Mouse (Mus musculus): ENCODE data around the gene Galk1. TPM values are rescaled to one million over a fixed set of nuclear protein-coding genes. Genes with fewer than 3 reads are reported as not detected.

Galk1 gene
- total and polyA plus RNA-seq, 2 experiments from 2014 or later: 44.0 to 47.7 TPM

- Histone ChIP-seq H3K36me3 (ENCODE audit: insufficient read depth, low read length) (peaks cover 24% of the 10 kb centered on the region), H3K27me3 (ENCODE audit: insufficient read depth, low read length) (peaks cover 5% of the 10 kb centered on the region), H3K4me2 (ENCODE audit: low read depth, low read length, poor library complexity, severe bottlenecking) (no peak overlapping the region), H3K9me3 (ENCODE audit: low read length) (no peaks in the 10 kb centered on the region), H3K9ac (replicated peaks; ENCODE audit: low read length, poor library complexity, severe bottlenecking) (no peak overlapping the region), H3K4me1 (ENCODE audit: insufficient read depth, low read length) (no peaks in the 10 kb centered on the region), H3K4me3 (ENCODE audit: low read depth, low read length) (no peak overlapping the region), H3K27ac (ENCODE audit: low read depth, low read length) (no peak overlapping the region)
- ATAC-seq (ENCODE audit: low FRiP score): no peak
- no peak for TF ChIP-seq CTCF (IDR thresholded peaks at IDR 0.05)
- WGBS: 68% methylated on average over 5 of the region's 5 CpGs
- DNase-seq (ENCODE audit: low spot score): no peak
These were observed 43.7 kb downstream of the Galk1 start for GRCm38 (mm10) chr11:115968731-115969405.

DNA sequence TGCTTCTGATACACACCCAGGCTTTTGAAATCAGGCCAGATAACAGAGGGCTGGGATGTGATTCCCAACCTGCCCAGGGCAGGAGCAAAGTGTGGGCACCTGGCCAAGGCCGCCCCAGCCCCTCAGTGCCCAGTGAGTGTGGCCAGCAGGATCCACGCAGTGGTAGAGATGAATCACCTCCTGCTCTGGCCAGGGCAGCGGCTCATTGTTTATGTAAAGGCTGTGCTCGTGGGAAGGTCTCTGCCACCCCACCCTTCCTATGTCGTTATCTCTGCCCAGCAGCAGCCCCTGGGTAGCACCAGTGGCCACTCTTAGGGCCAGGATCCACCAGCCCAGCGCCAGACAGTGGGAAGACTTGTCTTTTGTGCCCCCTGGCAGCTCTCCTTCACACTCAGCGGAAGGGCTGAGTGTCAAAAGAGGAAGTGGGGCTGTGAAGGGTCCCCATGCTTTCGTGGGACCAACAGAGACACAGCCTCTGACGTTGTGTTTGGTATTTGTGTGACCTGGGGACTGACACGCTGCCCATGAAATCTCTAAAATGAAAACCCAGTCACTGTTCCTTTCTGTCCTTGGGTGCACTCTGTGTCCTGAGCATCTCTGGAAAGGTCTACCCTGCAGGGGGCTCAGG, 47.4 kb downstream of the Galk1 start:
- no peaks in the 10 kb centered on the region for H3K4me1 ChIP-seq (ENCODE audit: insufficient read depth, low read length)
- no peaks in the 10 kb centered on the region for H3K9me3 ChIP-seq (ENCODE audit: low read length)
- peaks cover 53% of the 10 kb centered on the region for H3K36me3 ChIP-seq (ENCODE audit: insufficient read depth, low read length)
- no peak overlapping the region for H3K4me3 ChIP-seq (ENCODE audit: low read depth, low read length)
- ATAC-seq (ENCODE audit: low FRiP score): no peak
- H3K4me2 ChIP-seq (ENCODE audit: low read depth, low read length, poor library complexity, severe bottlenecking): no peak overlapping the region
- H3K27ac ChIP-seq (ENCODE audit: low read depth, low read length): no peak overlapping the region
- WGBS: 87% methylated on average over 10 of the region's 10 CpGs
- no peaks in the 10 kb centered on the region for H3K27me3 ChIP-seq (ENCODE audit: insufficient read depth, low read length)
- no peak for TF ChIP-seq CTCF (IDR thresholded peaks at IDR 0.05)
- DNase-seq (ENCODE audit: low spot score): no peak
- no peak overlapping the region for H3K9ac ChIP-seq (replicated peaks; ENCODE audit: low read length, poor library complexity, severe bottlenecking)

DNA sequence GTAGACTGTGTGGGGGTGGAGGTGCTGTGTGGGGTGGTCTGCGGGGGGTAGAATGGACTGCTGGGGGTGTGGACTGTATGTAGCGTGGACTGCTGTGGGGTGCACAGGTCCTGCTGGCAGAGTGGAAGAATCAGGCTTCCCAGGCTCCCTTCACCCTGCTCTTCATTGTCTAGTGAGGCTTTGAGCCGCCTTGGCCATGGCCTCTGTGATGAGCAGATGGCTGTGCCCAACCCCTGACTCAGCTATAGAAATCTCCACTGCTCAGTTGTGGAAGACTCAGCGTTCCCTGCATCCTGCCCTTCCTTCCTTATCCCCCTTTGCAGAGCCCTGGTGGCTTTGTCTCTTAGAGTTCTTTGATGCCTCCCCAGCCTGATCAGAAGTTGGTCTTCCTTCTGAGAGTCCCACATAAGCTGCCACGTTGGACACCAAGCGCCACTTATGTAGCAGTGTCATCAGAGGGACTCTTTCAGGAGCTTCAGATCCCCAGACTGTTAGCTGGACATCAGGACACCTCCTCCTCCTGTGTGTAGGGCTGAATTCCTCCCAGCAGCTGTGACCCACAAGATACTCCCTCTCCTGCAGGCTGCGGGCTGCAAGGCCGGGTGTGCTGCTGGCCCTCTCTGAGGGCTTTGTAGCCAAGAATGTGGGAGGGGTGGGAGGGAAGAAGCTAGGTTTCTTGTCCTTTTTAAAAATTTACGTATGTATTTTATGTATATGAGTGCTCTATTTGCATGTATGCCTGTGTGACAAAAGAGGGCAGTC, 49.7 kb downstream of the Galk1 start:
- WGBS: 95% methylated on average over 9 of the region's 9 CpGs
- no peak for DNase-seq (ENCODE audit: low spot score)
- no peaks in the 10 kb centered on the region for H3K9me3 ChIP-seq (ENCODE audit: low read length)
- no peak overlapping the region for H3K27ac ChIP-seq (ENCODE audit: low read depth, low read length)
- no peak for ATAC-seq (ENCODE audit: low FRiP score)
- H3K4me2 ChIP-seq (ENCODE audit: low read depth, low read length, poor library complexity, severe bottlenecking): no peak overlapping the region
- no peaks in the 10 kb centered on the region for H3K27me3 ChIP-seq (ENCODE audit: insufficient read depth, low read length)
- no peak overlapping the region for H3K9ac ChIP-seq (replicated peaks; ENCODE audit: low read length, poor library complexity, severe bottlenecking)
- no peak overlapping the region for H3K4me3 ChIP-seq (ENCODE audit: low read depth, low read length)
- no peak for TF ChIP-seq CTCF (IDR thresholded peaks at IDR 0.05)
- no peaks in the 10 kb centered on the region for H3K4me1 ChIP-seq (ENCODE audit: insufficient read depth, low read length)
- H3K36me3 ChIP-seq (ENCODE audit: insufficient read depth, low read length): peaks cover 61% of the 10 kb centered on the region

- Histone ChIP-seq H3K9ac (replicated peaks; ENCODE audit: low read length, poor library complexity, severe bottlenecking) (no peak overlapping the region), H3K36me3 (ENCODE audit: insufficient read depth, low read length) (peaks cover 62% of the 10 kb centered on the region), H3K4me1 (ENCODE audit: insufficient read depth, low read length) (no peaks in the 10 kb centered on the region), H3K27me3 (ENCODE audit: insufficient read depth, low read length) (no peaks in the 10 kb centered on the region), H3K4me2 (ENCODE audit: low read depth, low read length, poor library complexity, severe bottlenecking) (no peak overlapping the region), H3K27ac (ENCODE audit: low read depth, low read length) (no peak overlapping the region), H3K9me3 (ENCODE audit: low read length) (no peaks in the 10 kb centered on the region), H3K4me3 (ENCODE audit: low read depth, low read length) (no peak overlapping the region)
- 93% methylated on average over 9 of the region's 9 CpGs for WGBS
- ATAC-seq (ENCODE audit: low FRiP score): no peak
- peak; percentile 27 for DNase-seq (ENCODE audit: low spot score)
- TF ChIP-seq CTCF (IDR thresholded peaks at IDR 0.05): no peak
These were observed 53.5 kb downstream of the Galk1 start for GRCm38 (mm10) chr11:115959018-115959417.

Other genes with a start within 250 kb of the Galk1 start
- gene Tmem94, start 247.3 kb downstream of the Galk1 start, total RNA-seq (2014; rRNA removed): 26.5 and 32.7 TPM in 2 replicates
- gene Tmem94, start 247.3 kb downstream of the Galk1 start, polyA plus RNA-seq (2015; fragmentation: Nextera tagmentation; extraction: Ambion mirVana): 14.6 and 15.9 TPM in 2 replicates
- gene Caskin2, start 199.1 kb downstream of the Galk1 start, total RNA-seq (2014; rRNA removed): 18.5 and 27.9 TPM in 2 replicates
- gene Caskin2, start 199.1 kb downstream of the Galk1 start, polyA plus RNA-seq (2015; fragmentation: Nextera tagmentation; extraction: Ambion mirVana): 7.2 and 8.3 TPM in 2 replicates
- 25.0 and 27.7 TPM in 2 replicates for gene Tsen54, start 198.0 kb downstream of the Galk1 start, total RNA-seq (2014; rRNA removed)
- 14.8 and 15.5 TPM in 2 replicates for gene Tsen54, start 198.0 kb downstream of the Galk1 start, polyA plus RNA-seq (2015; fragmentation: Nextera tagmentation; extraction: Ambion mirVana)
- gene Llgl2, start 188.7 kb downstream of the Galk1 start, total RNA-seq (2014; rRNA removed): 0.99 and 1.0 TPM in 2 replicates
- 0.51 and 0.81 TPM in 2 replicates for gene Llgl2, start 188.7 kb downstream of the Galk1 start, polyA plus RNA-seq (2015; fragmentation: Nextera tagmentation; extraction: Ambion mirVana)
- gene Myo15b, start 154.3 kb downstream of the Galk1 start, total RNA-seq (2014; rRNA removed): not detected in 2 replicates
- 0.09 and 0.29 TPM in 2 replicates for gene Myo15b, start 154.3 kb downstream of the Galk1 start, polyA plus RNA-seq (2015; fragmentation: Nextera tagmentation; extraction: Ambion mirVana)
- gene Smim5, start 112.8 kb downstream of the Galk1 start, total RNA-seq (2014; rRNA removed): not detected in 2 replicates
- 1.3 and 1.5 TPM in 2 replicates for gene Smim5, start 112.8 kb downstream of the Galk1 start, polyA plus RNA-seq (2015; fragmentation: Nextera tagmentation; extraction: Ambion mirVana)
- not detected in 2 replicates for gene Smim6, start 100.7 kb downstream of the Galk1 start, total RNA-seq (2014; rRNA removed)
- 0.26 TPM in 1 of 2 replicates, not detected in the other for gene Smim6, start 100.7 kb downstream of the Galk1 start, polyA plus RNA-seq (2015; fragmentation: Nextera tagmentation; extraction: Ambion mirVana)
- 44.3 and 46.4 TPM in 2 replicates for gene Sap30bp, start 79.4 kb downstream of the Galk1 start, total RNA-seq (2014; rRNA removed)
- gene Sap30bp, start 79.4 kb downstream of the Galk1 start, polyA plus RNA-seq (2015; fragmentation: Nextera tagmentation; extraction: Ambion mirVana): 43.3 and 54.3 TPM in 2 replicates
- gene Recql5, start 79.2 kb downstream of the Galk1 start, total RNA-seq (2014; rRNA removed): 18.9 and 20.4 TPM in 2 replicates
- 8.0 and 10.5 TPM in 2 replicates for gene Recql5, start 79.2 kb downstream of the Galk1 start, polyA plus RNA-seq (2015; fragmentation: Nextera tagmentation; extraction: Ambion mirVana)
- gene Itgb4, start 38.0 kb downstream of the Galk1 start, total RNA-seq (2014; rRNA removed): 2.2 and 3.0 TPM in 2 replicates
- gene Itgb4, start 38.0 kb downstream of the Galk1 start, polyA plus RNA-seq (2015; fragmentation: Nextera tagmentation; extraction: Ambion mirVana): 1.0 and 1.2 TPM in 2 replicates
- 568 and 792 TPM in 2 replicates for gene H3f3b, start 15.2 kb upstream of the Galk1 start, total RNA-seq (2014; rRNA removed)
- 2,143 and 2,254 TPM in 2 replicates for gene H3f3b, start 15.2 kb upstream of the Galk1 start, polyA plus RNA-seq (2015; fragmentation: Nextera tagmentation; extraction: Ambion mirVana)
- gene Unk, start 17.6 kb upstream of the Galk1 start, total RNA-seq (2014; rRNA removed): 45.2 and 55.1 TPM in 2 replicates
- gene Unk, start 17.6 kb upstream of the Galk1 start, polyA plus RNA-seq (2015; fragmentation: Nextera tagmentation; extraction: Ambion mirVana): 25.5 and 26.7 TPM in 2 replicates
- 0.22 and 0.71 TPM in 2 replicates for gene Unc13d, start 65.2 kb upstream of the Galk1 start, total RNA-seq (2014; rRNA removed)
- gene Unc13d, start 65.2 kb upstream of the Galk1 start, polyA plus RNA-seq (2015; fragmentation: Nextera tagmentation; extraction: Ambion mirVana): 0.67 and 0.77 TPM in 2 replicates
- 119 and 150 TPM in 2 replicates for gene Wbp2, start 74.3 kb upstream of the Galk1 start, total RNA-seq (2014; rRNA removed)
- 254 and 267 TPM in 2 replicates for gene Wbp2, start 74.3 kb upstream of the Galk1 start, polyA plus RNA-seq (2015; fragmentation: Nextera tagmentation; extraction: Ambion mirVana)
- gene Trim47, start 114.5 kb upstream of the Galk1 start, total RNA-seq (2014; rRNA removed): 12.6 and 16.8 TPM in 2 replicates
- 9.0 and 11.7 TPM in 2 replicates for gene Trim47, start 114.5 kb upstream of the Galk1 start, polyA plus RNA-seq (2015; fragmentation: Nextera tagmentation; extraction: Ambion mirVana)
- 5.7 and 7.6 TPM in 2 replicates for gene Trim65, start 118.4 kb upstream of the Galk1 start, total RNA-seq (2014; rRNA removed)
- 2.3 TPM in 2 replicates for gene Trim65, start 118.4 kb upstream of the Galk1 start, polyA plus RNA-seq (2015; fragmentation: Nextera tagmentation; extraction: Ambion mirVana)
- 74.3 and 100 TPM in 2 replicates for gene Mrpl38, start 126.1 kb upstream of the Galk1 start, total RNA-seq (2014; rRNA removed)
- gene Mrpl38, start 126.1 kb upstream of the Galk1 start, polyA plus RNA-seq (2015; fragmentation: Nextera tagmentation; extraction: Ambion mirVana): 77.0 and 78.7 TPM in 2 replicates
- gene Fbf1, start 155.4 kb upstream of the Galk1 start, total RNA-seq (2014; rRNA removed): 82.2 and 83.0 TPM in 2 replicates
- gene Fbf1, start 155.4 kb upstream of the Galk1 start, polyA plus RNA-seq (2015; fragmentation: Nextera tagmentation; extraction: Ambion mirVana): 38.6 and 43.7 TPM in 2 replicates
- gene Ten1, start 186.1 kb upstream of the Galk1 start, total RNA-seq (2014; rRNA removed): 54.2 and 60.5 TPM in 2 replicates
- gene Ten1, start 186.1 kb upstream of the Galk1 start, polyA plus RNA-seq (2015; fragmentation: Nextera tagmentation; extraction: Ambion mirVana): 91.2 and 101 TPM in 2 replicates
- gene Acox1, start 186.3 kb upstream of the Galk1 start, total RNA-seq (2014; rRNA removed): 110 and 116 TPM in 2 replicates
- gene Acox1, start 186.3 kb upstream of the Galk1 start, polyA plus RNA-seq (2015; fragmentation: Nextera tagmentation; extraction: Ambion mirVana): 66.1 and 69.2 TPM in 2 replicates
- 3.3 and 4.9 TPM in 2 replicates for gene Evpl, start 225.4 kb upstream of the Galk1 start, total RNA-seq (2014; rRNA removed)
- 1.9 and 2.3 TPM in 2 replicates for gene Evpl, start 225.4 kb upstream of the Galk1 start, polyA plus RNA-seq (2015; fragmentation: Nextera tagmentation; extraction: Ambion mirVana)